Mouse (Mus musculus) brain, adult 2 months (tissue): ENCODE results near the gene Fbxo47.
A peak's percentile ranks its signal among the peaks of the same experiment; 100 is the strongest.

Experiments used
- DNase-seq: peaks from one replicate; pipeline ENCODE4 v3.0.0; 2011; ENCODE audit warnings: low read depth, low spot score

Fbxo47 gene

DNA sequence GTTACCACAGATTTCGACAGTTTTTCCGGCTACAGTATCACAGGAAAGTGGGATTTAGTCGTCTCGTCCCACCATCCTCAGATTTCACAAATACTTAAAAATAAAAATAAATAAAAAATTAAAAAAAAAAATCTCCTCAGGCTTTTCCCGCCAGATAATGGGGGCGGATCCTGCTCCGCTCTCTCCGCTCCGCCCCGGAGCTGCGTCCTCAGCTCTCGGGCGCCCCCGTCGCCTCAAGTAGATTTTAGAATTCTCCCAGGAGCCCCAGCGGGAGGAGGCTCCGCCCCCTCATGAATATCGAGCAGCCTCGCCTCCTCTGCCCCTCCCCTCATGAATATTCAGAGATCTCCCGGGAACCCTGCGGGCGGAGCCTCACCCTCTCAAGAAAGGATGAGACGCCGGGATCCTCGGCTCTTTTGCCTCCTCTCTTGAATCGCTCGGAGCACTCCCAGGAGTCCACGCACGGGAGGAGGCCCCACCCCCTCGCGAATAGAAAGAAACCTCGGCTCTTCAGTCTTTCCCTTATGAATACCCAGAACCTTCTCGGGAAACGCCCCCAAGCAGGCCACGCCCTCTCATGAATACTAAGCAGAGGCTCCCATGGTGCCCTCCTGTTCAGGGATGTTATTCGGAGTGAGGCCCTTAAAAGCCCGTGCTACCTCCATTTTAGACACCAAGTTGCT is at the start of gene Fbxo47:
TSS of gene Fbxo47 (minus strand) at position 237 of the 683 bp plus-strand sequence.
- peak; percentile 99 for DNase-seq

DNA sequence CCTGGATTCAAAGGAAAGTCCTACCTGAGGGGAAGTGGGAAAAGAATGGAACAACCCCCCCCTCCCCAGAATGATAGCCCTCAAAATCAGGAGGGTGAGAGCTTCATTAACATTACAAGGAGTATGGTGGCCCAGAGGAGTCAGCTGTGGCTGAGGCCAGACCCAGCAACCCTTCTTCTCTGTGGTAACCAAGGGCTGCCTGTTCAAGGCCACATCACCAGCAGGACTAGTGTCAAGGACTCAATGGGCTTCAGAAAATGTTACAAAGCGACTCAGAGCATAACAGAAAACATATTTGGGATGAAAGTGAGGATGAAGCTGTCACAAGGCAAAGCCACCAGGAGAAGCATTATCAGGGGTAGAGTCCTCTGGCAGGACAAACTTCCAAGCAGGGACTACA is 49.6 kb upstream of the Fbxo47 start:
- no peak for DNase-seq

DNA sequence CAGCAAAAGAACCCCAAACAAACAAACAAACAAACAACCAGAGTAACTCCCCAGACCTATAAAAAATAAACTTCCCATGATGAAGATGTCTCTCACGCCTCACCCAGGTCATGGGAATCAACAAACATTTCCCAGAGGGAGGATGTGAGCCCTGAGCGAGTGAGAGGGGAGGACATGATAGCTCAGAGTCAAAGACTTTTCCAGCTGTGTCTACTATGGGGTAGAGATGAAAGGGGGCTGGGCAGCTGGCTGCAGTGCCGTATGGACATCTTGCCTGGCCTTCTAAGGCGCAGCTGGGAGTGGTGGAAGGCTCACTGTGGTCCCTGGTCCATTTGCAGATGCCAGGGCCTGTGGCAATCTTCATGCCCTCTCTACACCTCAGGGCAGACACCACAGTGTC is 45.0 kb upstream of the Fbxo47 start:
- DNase-seq, result no peak

DNA sequence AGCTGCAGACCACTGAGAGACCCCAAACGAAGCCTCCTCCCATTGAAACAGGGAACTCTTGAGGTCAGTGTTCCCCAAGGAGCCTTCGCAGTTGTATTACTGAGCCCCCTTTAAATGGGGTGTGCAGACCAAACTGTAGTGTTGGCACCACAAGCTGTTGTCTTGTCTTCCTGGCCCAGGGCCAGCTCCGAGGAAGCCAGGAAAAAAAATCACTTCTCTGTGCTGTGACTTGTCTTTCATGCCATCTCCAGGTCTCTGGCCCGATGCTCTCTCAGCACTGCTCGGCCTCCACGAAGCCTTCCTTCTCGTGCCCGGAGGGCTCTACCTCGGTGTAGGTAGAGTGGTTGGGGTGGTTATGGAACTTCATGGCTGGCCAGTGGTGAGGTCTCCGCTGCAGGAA is 40.3 kb upstream of the Fbxo47 start:
- DNase-seq, result no peak

DNA sequence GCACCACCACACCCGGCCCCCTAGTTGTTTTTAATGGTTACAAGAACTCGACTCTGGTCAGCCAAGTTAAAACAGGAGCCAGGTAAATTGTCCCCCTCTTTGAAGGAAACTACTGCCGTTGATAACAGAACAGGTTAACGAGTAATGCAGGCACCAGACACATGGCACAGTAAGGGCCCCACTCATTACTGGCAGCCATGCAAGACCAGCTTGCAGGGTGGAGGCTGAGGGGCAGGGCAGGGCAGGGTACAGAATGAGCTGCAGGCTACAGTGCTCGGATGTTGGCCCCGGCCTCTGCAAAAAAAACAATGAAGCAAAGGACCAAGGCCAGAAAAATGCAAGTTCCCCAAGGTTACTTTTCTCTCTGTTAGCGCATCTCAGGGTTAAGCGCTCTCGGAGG is 39.7 kb upstream of the Fbxo47 start:
- DNase-seq, result no peak

DNA sequence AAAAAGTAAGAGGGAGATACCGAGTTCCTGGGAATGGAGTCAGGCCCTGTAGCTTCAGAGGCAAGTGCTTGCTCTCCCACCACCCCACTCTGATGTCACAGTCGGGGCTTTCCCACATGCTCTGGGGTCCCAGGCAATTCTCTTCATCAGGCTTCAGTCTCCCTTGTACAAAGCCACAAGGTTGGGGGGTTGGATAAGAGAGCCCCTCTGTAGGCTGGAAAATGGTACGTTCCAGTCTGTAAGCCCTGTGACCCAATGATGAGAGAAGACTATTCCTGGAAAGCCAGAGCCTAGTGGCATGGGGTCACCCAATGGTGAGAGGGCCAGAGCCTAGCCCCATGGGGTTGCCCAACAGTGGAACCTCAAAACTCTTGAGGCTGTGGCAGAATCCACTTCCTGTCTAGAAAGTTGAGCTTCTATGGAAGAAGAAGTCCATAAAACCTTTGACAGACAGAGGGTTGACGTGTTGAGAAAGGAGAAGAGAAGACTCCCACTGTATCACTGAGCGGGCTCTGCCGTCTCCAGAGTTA is 32.1 kb upstream of the Fbxo47 start:
- no peak for DNase-seq

DNA sequence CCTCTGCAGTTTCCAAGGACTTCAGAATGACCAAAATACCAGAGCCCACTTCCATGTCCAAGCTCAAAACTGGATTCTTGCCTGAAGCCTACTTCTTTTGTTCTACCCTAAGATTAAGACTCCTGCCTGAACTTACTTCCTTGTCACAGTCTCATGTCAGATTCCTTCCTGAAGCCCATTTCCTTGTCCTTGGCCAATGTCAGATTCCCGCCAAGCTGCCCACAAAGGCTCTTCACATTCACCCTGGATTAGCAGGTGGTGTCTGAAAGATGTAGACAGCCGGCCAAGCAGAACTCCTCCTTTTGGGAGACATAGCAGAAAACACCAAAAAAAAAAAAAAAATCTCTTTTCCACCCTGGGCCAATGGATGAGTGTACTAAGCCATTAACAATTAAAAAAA is 31.5 kb upstream of the Fbxo47 start:
- DNase-seq, result no peak

DNA sequence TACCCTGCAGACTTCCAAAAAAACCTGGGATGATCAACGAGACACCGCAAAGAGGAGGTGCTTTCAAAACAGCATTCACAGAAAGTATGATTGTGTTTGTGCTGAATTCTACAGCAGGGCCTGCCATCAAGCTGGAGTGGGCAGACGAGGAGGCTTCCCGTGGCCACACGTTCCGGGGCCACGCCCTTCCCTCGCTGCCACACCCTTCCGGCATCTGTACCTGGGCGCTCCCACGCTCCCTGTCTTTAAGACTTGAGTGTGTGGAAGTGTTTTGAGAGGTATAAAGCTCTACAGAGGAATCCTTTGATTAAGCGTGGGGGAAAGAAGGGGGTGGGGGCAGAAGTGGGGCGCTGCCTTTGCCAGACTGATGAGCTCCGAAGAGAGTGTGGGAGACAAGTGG is 29.2 kb upstream of the Fbxo47 start:
- peak; percentile 33 for DNase-seq

DNA sequence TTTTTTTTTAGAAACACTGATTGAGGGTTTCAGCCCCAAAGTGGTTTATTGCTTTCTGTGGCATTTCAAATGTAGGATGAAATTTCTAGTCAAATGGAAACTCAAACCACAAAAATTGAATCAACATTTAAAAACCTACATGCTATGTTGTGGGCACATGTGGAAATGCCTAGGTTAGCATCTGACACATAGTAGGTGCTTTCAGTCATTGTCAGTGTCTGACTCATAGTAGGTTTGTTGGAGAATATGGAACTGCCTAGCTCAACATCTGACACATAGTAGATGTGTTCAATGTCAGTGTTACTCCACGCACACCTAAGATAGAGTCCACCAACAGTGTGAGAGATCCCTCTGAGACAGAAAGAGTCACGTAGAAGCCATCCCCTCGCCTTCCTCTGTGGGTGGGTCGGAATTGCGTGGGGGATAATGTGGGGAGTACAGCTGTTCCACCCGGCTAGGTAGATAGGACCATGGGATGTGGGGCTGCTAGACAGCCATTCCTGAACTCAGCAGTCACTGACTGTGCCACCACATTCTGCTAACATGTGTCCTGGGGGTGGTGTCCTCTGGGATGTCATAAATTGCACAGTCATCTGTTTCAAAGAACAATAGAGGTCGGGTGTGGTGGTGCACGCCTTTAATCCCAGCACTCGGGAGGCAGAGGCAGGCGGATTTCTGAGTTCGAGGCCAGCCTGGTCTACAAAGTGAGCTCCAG is 24.8 kb upstream of the Fbxo47 start:
- DNase-seq, result no peak

DNA sequence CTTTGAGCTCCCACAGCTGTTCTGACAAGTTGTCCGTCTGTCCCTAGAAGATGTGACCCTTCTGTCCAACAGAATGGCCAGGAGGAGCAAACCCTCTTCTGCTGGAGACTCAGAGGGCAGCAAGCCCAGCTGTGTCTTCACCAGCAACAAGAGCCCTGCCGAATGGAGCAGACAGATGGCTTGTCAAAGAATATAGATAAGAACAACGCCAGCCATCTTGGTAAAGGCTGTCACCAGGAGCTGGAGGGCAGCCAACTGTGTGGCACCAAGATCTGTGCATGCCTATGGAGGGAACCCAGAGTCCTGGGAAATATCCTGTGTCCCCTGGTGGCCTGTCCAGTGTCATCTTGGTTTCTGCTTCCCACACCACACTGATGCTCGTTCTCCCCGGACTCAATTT is 24.0 kb upstream of the Fbxo47 start:
- no peak for DNase-seq

DNA sequence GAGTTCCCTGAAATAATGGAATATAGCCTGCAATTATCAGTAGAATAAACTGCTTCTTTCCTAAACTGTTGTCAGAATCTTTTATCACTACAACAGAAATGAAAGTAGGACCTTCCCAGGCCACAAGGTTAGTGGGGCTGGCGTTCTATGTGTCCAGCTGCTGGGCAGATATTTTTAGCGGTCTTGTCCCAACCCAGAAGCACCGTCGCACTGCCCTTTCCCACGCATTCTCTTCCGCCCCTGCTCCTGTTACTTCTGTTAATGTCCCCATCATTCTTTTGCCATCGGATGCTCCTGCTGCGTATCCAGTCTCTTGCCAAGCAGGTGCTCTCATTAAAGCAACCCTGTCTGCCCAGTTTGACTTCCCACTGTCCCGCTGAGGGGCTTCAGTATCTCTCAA is 23.0 kb upstream of the Fbxo47 start:
- no peak for DNase-seq

DNA sequence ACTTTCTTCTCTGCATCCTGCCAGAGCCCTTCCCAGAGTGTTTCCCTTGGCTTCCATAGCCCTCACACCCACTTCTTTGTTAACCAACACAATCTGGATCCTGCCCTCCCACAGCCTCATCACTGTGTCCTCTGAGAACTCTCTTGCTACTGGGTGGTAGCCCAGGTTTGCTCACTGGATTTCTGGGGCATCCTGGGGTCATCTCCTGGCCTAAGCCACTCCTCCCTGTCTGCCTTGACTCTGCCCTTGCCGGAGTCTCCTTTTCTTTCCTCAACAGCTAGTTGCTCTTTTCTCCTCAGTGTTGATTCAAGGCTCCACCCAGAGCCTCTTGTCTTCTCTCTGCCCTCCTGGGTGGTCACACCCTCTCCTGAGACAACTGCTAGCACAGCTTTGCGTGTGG is 22.0 kb upstream of the Fbxo47 start:
- no peak for DNase-seq

DNA sequence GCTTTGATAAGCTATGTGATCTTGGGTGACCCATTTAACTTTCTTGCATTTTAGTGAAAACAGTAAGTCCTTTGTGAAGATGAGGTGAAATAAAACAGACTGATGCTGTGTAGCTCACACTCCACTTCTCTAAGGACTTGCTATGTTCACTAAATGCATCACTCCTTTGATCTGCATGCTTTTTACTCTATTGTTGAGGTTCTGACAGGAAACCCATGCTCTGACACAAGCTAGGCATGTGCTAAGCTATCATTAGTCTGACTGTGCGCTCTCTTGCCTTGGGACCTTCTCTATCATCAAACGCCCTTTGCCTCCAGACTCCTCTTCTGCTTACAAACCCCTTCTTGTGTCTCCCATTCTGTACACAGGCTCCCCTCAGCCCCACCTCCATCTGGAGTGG is 21.6 kb upstream of the Fbxo47 start:
- no peak for DNase-seq

DNA sequence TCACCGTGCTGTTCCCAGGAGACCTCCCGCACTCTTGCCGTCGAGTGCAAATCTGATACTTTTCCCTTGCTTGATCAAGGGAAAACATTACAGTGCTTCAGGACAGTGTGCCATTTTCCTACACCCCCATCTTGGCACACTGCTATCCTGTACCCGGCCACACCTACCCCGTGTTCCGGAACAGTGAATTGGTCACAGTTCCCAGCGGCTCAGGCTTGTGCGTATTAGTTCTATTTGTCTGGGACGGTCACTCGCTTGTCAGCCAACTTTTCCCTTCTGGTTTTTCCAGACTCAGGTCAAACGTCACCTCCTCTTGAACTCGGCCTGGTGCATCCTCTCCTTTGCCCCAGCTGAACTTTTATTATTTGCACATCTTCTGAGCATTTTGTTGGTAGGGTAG is 20.8 kb upstream of the Fbxo47 start:
- DNase-seq, result no peak

DNA sequence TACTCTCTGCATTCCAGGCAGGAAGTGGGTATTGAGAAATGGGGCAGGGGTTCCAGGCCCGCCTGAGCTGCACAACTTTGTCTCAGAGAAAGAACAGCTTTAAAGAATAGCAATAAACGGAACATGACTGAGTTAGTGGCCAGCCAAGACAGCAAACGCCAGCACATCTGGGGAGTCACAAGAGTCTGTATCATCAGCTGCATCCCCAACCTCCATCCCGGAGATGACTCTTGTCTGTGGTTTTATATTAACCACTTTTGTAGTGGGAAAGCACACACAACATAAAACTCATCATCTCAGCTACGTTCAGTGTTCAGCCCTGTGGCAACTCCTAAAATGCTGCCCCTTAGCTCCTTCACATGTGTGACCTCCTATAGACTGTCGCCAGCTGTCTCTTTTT is 17.9 kb upstream of the Fbxo47 start:
- DNase-seq, result no peak

DNA sequence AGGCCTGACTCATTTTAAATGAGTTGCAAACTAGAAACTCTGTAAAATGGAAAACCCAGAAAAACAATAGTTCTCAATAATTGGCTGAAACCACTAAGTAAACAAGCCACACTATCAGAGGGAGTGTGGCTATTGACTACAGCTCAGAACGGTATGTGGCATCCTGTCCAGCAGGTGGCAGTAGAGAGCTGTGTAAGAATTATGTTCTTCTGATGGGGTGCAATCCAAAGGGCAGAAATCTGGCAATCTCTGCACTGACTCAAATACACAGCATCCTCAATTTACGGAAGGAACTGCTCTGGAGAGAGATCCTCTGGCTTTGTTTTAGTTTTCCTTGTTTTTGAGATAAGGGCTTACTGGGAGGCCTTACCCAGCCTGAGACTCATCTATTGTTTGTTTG is 15.9 kb upstream of the Fbxo47 start:
- peak; percentile 96 for DNase-seq

DNA sequence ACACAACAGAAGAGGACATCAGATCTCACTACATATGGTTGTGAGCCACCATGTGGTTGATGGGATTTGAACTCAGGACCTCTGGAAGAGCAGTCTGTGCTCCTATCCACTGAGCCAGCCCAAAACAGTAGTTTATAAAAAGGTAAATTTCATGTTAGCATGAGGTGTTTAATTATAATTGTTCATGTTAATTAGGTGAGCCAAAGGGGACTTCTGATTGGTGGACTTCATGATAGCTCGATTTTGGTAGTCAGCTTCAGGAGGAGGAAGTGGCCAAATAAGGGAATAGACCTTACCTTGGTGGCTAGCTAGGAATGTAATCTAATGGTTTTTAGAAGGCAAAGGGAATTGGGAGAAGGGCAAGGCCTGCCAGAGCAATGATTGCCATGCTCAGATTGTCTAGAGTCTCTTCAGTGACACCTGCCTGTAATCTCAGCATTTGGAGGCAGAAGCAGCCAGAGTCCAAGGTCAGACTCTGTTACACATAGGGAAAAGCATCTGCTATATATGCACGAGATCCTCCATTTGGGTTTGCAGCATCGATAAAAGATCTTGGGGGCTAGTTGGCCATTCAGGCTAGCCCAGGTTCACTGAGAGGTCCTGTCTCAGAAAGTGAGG is 13.7 kb upstream of the Fbxo47 start:
- DNase-seq, result no peak

DNA sequence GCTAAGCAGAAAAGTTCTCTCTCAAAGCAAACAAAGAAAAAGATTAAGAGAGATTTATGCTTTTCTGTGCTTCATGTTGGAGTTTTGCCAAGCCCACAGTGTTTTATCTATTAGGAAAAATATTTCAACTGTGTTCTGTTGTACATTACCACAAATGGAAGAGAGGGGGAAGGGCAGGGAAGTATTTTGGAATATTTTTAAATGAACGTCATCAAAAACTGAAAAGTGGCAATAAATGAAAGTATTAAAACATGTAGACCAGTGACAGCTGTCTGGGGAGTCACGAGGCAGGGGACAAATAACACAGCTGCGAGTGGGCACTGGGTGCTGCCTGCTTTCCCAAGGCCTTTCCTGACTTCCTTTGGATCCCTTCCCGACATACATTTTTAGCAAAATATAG is 12.7 kb upstream of the Fbxo47 start:
- DNase-seq, result no peak

DNA sequence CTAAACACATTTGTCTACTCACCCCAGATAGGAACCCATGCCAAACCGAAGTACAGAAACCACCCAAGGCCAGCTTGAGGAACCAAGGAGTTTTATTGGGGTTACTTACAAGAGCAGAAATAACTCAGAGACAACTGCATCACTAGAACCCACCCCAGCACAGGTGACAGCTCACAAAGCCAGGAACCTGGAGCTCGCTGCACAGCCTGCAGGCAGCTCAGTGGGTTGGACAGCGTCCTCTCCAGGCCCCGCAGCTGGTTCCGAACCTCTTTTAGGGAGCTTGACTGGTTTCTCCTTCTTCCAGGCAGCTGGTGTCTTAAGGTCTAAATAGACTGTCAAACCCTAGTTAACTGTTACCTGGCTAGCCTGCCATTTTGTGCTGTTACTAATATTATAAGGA is 7.9 kb upstream of the Fbxo47 start:
- no peak for DNase-seq

DNA sequence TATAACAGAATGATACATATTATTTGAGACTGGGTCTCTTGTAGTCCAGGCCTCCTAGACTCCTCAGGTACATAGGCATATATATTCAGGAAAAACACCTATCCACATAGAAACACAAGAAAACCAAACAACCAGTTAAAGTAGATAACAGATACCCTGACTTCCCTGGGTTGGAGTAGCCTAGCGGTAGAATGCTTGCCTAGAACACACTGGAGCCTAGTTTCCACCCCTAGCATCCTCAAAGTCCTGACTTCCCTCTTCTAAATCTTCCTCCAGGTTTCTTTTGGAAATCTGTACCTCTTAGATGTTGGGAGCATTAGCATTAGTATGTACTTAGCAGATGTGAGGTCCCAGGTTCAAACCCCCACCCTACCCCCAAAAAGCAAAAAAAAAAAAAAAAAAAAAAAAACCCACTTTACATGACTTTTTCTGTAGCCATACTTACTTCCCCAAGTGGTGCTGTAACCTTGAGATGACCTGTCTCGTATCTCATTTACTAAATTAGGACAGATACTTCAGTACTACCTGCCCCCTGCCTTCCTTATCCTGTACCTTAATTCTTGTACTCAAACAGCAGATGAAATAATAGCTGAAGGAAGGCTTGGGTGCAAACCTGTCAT is 1.5 kb upstream of the Fbxo47 start:
- no peak for DNase-seq

DNA sequence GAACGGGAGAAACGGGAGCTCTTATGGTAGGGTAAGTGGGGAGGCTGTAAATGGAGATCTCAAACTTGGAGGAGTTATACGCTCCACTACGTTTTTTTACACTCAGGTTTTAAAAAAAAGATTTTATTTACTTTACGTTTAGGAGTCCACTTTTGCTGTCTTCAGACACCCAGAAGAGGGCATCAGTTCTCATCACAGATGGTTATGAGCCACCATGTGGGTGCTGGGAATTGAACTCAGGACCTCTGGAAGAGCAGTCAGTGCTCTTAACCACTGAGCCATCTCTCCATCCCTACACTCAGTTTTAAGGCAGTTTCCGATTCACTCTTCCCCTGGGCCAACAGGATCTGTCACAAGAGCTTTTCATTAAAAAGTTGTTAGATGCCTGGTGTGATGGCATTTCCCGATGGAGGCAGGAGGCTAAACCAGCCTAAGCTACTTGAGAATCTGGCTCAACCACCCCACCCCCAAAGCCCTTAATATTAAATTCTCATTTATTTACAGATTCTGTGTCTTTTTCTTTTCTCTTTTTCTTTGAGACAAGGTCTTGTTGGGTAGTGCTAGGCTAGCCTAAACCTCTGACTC is 739 bp upstream of the Fbxo47 start:
- DNase-seq, result no peak

DNA sequence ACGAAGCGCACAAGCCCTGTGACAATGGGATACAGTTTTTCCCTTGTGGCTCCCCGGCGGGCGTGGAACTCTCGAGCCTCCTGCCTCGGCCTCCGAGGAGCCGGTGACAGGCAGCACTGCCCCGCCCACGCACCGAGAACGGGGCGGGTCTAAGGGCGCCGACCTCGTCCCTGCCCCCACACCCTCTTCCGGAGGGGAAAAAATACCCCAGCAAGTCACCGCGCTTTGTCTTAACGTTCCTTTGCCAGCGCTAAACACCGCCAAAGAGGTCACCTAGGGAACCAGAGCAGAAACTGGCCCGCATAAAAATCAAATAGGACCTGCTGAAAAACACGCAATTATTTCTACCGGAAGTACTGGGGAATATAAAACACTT is 424 bp downstream of the Fbxo47 start:
- peak; percentile 78 for DNase-seq
